Mouse (Mus musculus) midbrain, embryonic 16.5 days (tissue): Measurements from ENCODE around the gene Sis. TPM values are rescaled to one million over a fixed set of nuclear protein-coding genes. Genes with fewer than 3 reads are reported as not detected.

ENCODE experiments used
- ATAC-seq: fragments of 200-750 bp; cut with Nextera tagmentation; 2 replicates; pipeline ENCODE4 v1.8.0; 2017; ENCODE audit warnings: moderate TSS enrichment
- H3K27ac ChIP-seq: fragments of 300-500 bp; sonication (generic); 2 replicates; pipeline ENCODE4 v1.5.1; 2014; ENCODE audit warnings: mild to moderate bottlenecking, low read length, mixed read lengths
- H3K27me3 ChIP-seq: fragments of 300-500 bp; sonication (generic); 2 replicates; pipeline ENCODE4 v1.6.1; 2014; ENCODE audit warnings: low read depth, low read length, mixed read lengths; ENCODE audit not compliant: control insufficient read depth, insufficient read depth
- H3K36me3 ChIP-seq: fragments of 300-500 bp; sonication (generic); 2 replicates; pipeline ENCODE4 v1.6.1; 2014; ENCODE audit warnings: mild to moderate bottlenecking, low read length, moderate library complexity, mixed read lengths; ENCODE audit not compliant: control insufficient read depth, insufficient read depth
- H3K4me1 ChIP-seq: fragments of 300-500 bp; sonication (generic); 2 replicates; pipeline ENCODE4 v1.6.1; 2014; ENCODE audit warnings: mild to moderate bottlenecking, low read length, mixed read lengths; ENCODE audit not compliant: control insufficient read depth, insufficient read depth
- H3K4me2 ChIP-seq: fragments of 300-500 bp; sonication (generic); 2 replicates; pipeline ENCODE4 v1.6.1; 2014; ENCODE audit warnings: mild to moderate bottlenecking, low read length, mixed read lengths
- H3K4me3 ChIP-seq: fragments of 300-500 bp; sonication (generic); 2 replicates; pipeline ENCODE4 v1.5.1; 2014; ENCODE audit warnings: low read depth, mild to moderate bottlenecking, low read length, moderate library complexity, mixed read lengths
- H3K9ac ChIP-seq: fragments of 300-500 bp; sonication (generic); 2 replicates; pipeline ENCODE4 v1.6.1; 2014; ENCODE audit warnings: low read depth, low read length, mixed read lengths
- H3K9me3 ChIP-seq: fragments of 300-500 bp; sonication (generic); replicated peaks from 2 replicates; pipeline ENCODE4 v1.6.1; 2014; ENCODE audit warnings: mild to moderate bottlenecking, low read length, mixed read lengths; ENCODE audit not compliant: control insufficient read depth, poor library complexity, severe bottlenecking
- whole genome bisulfite sequencing: fragments of 180-500 bp; shearing (Covaris S2); extraction: QIAGEN DNeasy Blood & Tissue Kit; methylation state at CpG from one replicate; pipeline ENCODE4 v1.1.7; 2014; 5-methylcytosine and 5-hydroxymethylcytosine counted together
- polyA plus RNA-seq: library from polyadenylated mRNA; unstranded; fragments of >200 nt; fragmentation: Nextera tagmentation; extraction: Ambion mirVana; gene quantifications from 2 replicates; pipeline ENCODE4 v1.2.1, GENCODE M21; 2015

Gene Sis
- polyA plus RNA-seq, 1 experiment from 2014 or later, result not detected

GRCm38 (mm10) chr3:72858738-72859137 lies 108.9 kb downstream of the Sis start:
- H3K27me3 ChIP-seq, result no peaks in the 10 kb centered on the region
- H3K4me2 ChIP-seq, result no peak overlapping the region
- WGBS, result 86% methylated on average over 3 of the region's 3 CpGs

GRCm38 (mm10) chr3:72855405-72855804 lies 112.3 kb downstream of the Sis start:
- H3K27ac ChIP-seq, result no peak overlapping the region
- 93% methylated on average over 1 of the region's 1 CpGs for WGBS
- H3K4me1 ChIP-seq, result no peaks in the 10 kb centered on the region
- no peak overlapping the region for H3K4me3 ChIP-seq
- no peak for ATAC-seq
- H3K36me3 ChIP-seq, result no peaks in the 10 kb centered on the region
- no peaks in the 10 kb centered on the region for H3K9me3 ChIP-seq
- no peak overlapping the region for H3K9ac ChIP-seq
- no peak overlapping the region for H3K4me2 ChIP-seq
- H3K27me3 ChIP-seq, result no peaks in the 10 kb centered on the region

More at GRCm38 (mm10) chr3:72858738-72859137, 108.9 kb downstream of the Sis start:
- H3K4me1 ChIP-seq, result no peaks in the 10 kb centered on the region
- no peak overlapping the region for H3K9ac ChIP-seq
- H3K9me3 ChIP-seq, result no peaks in the 10 kb centered on the region
- no peak for ATAC-seq
- no peaks in the 10 kb centered on the region for H3K36me3 ChIP-seq
- H3K4me3 ChIP-seq, result no peak overlapping the region
- no peak overlapping the region for H3K27ac ChIP-seq

- no peak overlapping the region for H3K9ac ChIP-seq
- no peak for ATAC-seq
- no peaks in the 10 kb centered on the region for H3K4me1 ChIP-seq
- no peaks in the 10 kb centered on the region for H3K36me3 ChIP-seq
- H3K9me3 ChIP-seq, result no peaks in the 10 kb centered on the region
- H3K27me3 ChIP-seq, result no peaks in the 10 kb centered on the region
- H3K27ac ChIP-seq, result no peak overlapping the region
- WGBS, result 87% methylated on average over 2 of the region's 2 CpGs
- H3K4me3 ChIP-seq, result no peak overlapping the region
- H3K4me2 ChIP-seq, result no peak overlapping the region
Observed at GRCm38 (mm10) chr3:72840641-72841040, 127.0 kb downstream of the Sis start.

Other genes with a start within 250 kb of the Sis start
- gene Slitrk3, start 89.9 kb upstream of the Sis start, polyA plus RNA-seq, result 24.2 and 25.8 TPM in 2 replicates